Comparison of ENCODE assay signal across 9 mouse cellular contexts in the genomic region with DNA sequence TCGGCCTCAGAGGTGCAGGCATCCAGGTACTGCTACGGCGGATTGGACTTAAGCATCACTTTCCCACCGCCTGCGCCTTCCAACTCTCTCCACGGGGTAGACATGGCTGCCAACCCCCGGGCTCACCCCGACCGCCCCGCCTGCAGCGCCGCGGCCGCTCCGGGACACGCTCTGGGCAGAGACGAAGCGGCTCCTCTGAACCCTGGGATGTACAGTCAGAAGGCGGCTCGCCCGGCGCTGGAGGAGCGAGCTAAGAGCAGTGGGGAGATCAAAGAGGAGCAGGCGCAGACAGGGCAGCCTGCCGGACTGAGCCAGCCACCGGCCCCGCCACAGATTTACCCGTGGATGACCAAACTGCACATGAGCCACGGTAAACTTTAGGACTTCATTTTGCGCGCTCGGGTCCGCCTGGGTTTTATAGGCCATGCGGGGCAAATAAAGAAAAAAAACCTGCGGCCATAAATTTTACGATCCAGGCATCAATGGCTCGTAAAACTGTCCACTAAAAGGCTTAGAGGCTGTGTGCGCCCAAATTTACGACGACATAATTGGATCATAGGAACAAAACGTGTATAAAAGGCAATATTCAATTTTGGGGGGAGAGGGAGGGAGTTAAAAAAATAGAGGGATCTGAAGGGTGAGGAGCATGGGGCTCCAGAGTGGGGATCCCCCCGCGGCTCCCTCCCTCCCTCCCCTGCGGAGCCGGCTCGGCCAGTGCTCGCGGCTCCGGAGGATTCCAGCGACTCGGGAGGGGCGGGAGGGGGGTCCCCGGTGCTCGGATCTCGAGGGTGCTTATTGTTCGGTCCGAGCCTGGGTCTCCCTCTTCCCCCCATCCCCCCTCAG. TPM values are rescaled to one million over a fixed set of nuclear protein-coding genes. Genes with fewer than 3 reads are reported as not detected.
A peak's percentile ranks its signal among the peaks of the same experiment; 100 is the strongest.
DNase-seq lines count a peak whose midpoint lies in the region; ATAC-seq and TF ChIP-seq lines count a peak whose summit lies in the region.
"Had no signal": no experiment of that assay in that cellular context is flagged by ENCODE, and none has a peak within 500 bp of the region (broad histone marks: within the 10 kb centered on the region; RNA-seq: fewer than 3 reads in every experiment).

No protein-coding gene starts in this region.

- TF ChIP-seq EP300 in heart, postnatal 0 days (IDR thresholded peaks at IDR 0.05; ENCODE audit: low read depth), result no peak
- TF ChIP-seq EP300 in stomach, postnatal 0 days (optimal IDR thresholded peaks at IDR 0.05), result no peak

- no peaks in the 10 kb centered on the region for H3K4me1 ChIP-seq in heart, postnatal 0 days (ENCODE audit: control insufficient read depth, insufficient read depth)
- peaks cover 82% of the 10 kb centered on the region for H3K4me1 ChIP-seq in limb, embryonic 12.5 days (replicated peaks)
- H3K4me1 ChIP-seq in stomach, postnatal 0 days (replicated peaks; ENCODE audit: control insufficient read depth, insufficient read depth), result no peaks in the 10 kb centered on the region

- H3K27me3 ChIP-seq in heart, postnatal 0 days (ENCODE audit: control insufficient read depth, insufficient read depth, low read length), result peaks cover 99% of the 10 kb centered on the region
- H3K27me3 ChIP-seq in limb, embryonic 12.5 days, result peaks cover 98% of the 10 kb centered on the region
- H3K27me3 ChIP-seq in stomach, postnatal 0 days (ENCODE audit: control insufficient read depth, insufficient read depth, low read length), result 0 out of 2 replicates have a peak, but pooled peaks cover 4% of the 10 kb centered on the region

- no peak overlapping the region for H3K27ac ChIP-seq in heart, postnatal 0 days (ENCODE audit: low read depth)
- H3K27ac ChIP-seq in limb, embryonic 12.5 days, result peak overlapping the region; percentile 83; the same call in 1 of the 2 replicates
- H3K27ac ChIP-seq in stomach, postnatal 0 days (replicated peaks), result peak overlapping the region; percentile 90

- ATAC-seq in heart, postnatal 0 days (ENCODE audit: insufficient read depth, low read depth), result 0 out of 2 replicates have a peak, but pooled peaks have one; percentile 33
- ATAC-seq in limb, embryonic 12.5 days (ENCODE audit: insufficient number of reproducible peaks, insufficient read depth, low FRiP score, low TSS enrichment, low read depth), result peak; percentile 70
- ATAC-seq in stomach, postnatal 0 days (ENCODE audit: low FRiP score, low TSS enrichment), result peak; percentile 62; the same call in 1 of the 2 replicates

- DNase-seq in adrenal gland, adult (ENCODE audit: inconsistent age in 2 of 2, low spot score in 1 of 2), result peak; percentile 84 to 92
- DNase-seq in adrenal gland, adult 8-10 months, result no peak
- DNase-seq in ZHBTc4 (ENCODE audit: low read depth, low spot score), result peak; percentile 83
- DNase-seq in heart, postnatal 0 days (ENCODE audit: low spot score), result no peak
- DNase-seq in stomach, postnatal 0 days (ENCODE audit: low spot score), result no peak
- DNase-seq in spleen, postnatal 14 days (ENCODE audit: low spot score in 2 of 2), result no peak
- no peak for DNase-seq in thymus, postnatal 36 days

- H3K4me3 ChIP-seq in heart, postnatal 0 days (ENCODE audit: low read depth, low read length), result peak overlapping the region; percentile 21
- peak overlapping the region; percentile 34 for H3K4me3 ChIP-seq in limb, embryonic 12.5 days (replicated peaks)
- H3K4me3 ChIP-seq in stomach, postnatal 0 days (ENCODE audit: low read depth, low read length), result peak overlapping the region; percentile 54
- H3K4me3 ChIP-seq: erythroblast, embryonic 14.5 days had no signal

- H3K9ac ChIP-seq in heart, postnatal 0 days (replicated peaks; ENCODE audit: low read depth, low read length), result no peak overlapping the region
- peak overlapping the region; percentile 42 for H3K9ac ChIP-seq in limb, embryonic 12.5 days (replicated peaks)
- peak overlapping the region; percentile 75 for H3K9ac ChIP-seq in stomach, postnatal 0 days (ENCODE audit: low read length)

- WGBS in heart, postnatal 0 days, result 1% methylated on average over 51 of the region's 57 CpGs
- under 1% methylated on average over 45 of the region's 57 CpGs for WGBS in limb, embryonic 12.5 days
- under 1% methylated on average over 51 of the region's 57 CpGs for WGBS in stomach, postnatal 0 days

- H3K36me3 ChIP-seq in heart, postnatal 0 days (replicated peaks; ENCODE audit: control insufficient read depth, insufficient read depth, low read length), result no peaks in the 10 kb centered on the region
- no peaks in the 10 kb centered on the region for H3K36me3 ChIP-seq in limb, embryonic 12.5 days
- no peaks in the 10 kb centered on the region for H3K36me3 ChIP-seq in stomach, postnatal 0 days (ENCODE audit: control insufficient read depth, insufficient read depth, low read length)

- no peak for TF ChIP-seq CTCF in heart, postnatal 0 days (IDR thresholded peaks at IDR 0.05; ENCODE audit: low read depth)
- no peak for TF ChIP-seq CTCF in stomach, postnatal 0 days (IDR thresholded peaks at IDR 0.05; ENCODE audit: low read depth)

- peak overlapping the region; percentile 10; the same call in 1 of the 2 replicates for H3K4me2 ChIP-seq in heart, postnatal 0 days (ENCODE audit: low read depth, low read length)
- peak overlapping the region; percentile 55 for H3K4me2 ChIP-seq in limb, embryonic 12.5 days
- H3K4me2 ChIP-seq in stomach, postnatal 0 days (replicated peaks; ENCODE audit: low read depth), result peak overlapping the region; percentile 70

- H3K9me3 ChIP-seq in heart, postnatal 0 days (replicated peaks; ENCODE audit: control insufficient read depth, low read length), result no peaks in the 10 kb centered on the region
- no peaks in the 10 kb centered on the region for H3K9me3 ChIP-seq in limb, embryonic 12.5 days
- no peaks in the 10 kb centered on the region for H3K9me3 ChIP-seq in stomach, postnatal 0 days (ENCODE audit: control insufficient read depth, low read length)

RNA-seq across cellular contexts. Expression of a gene that starts 4.3 kb away (rescaled TPM):
- 10 to 100 TPM in 2 of 4 experiments, 1 to 10 TPM in 2; 5.0 to 17.9 (median 10.8) TPM for total RNA-seq in adrenal gland, adult 8-10 months (2022)
- total RNA-seq in heart, postnatal 0 days (2014; rRNA removed; ENCODE audit: low replicate concordance), result not detected in 2 replicates
- 0.16 TPM in 1 of 2 replicates, not detected in the other for polyA plus RNA-seq in heart, postnatal 0 days (2015; fragmentation: Nextera tagmentation; extraction: Ambion mirVana)
- polyA plus RNA-seq in limb, embryonic 12.5 days (2016; fragmentation: Nextera tagmentation; extraction: Ambion mirVana), result 3.8 and 6.7 TPM in 2 replicates
- 9.6 and 10.4 TPM in 2 replicates for polyA plus RNA-seq in stomach, postnatal 0 days (2015; fragmentation: Nextera tagmentation; extraction: Ambion mirVana)

RNA-seq across cellular contexts. Expression of a gene that starts 16.3 kb away (rescaled TPM):
- total RNA-seq in adrenal gland, adult 8-10 months (2022), result 10 to 100 TPM; 52.9 to 79.0 (median 59.6) TPM
- total RNA-seq in heart, postnatal 0 days (2014; rRNA removed; ENCODE audit: low replicate concordance), result not detected in 2 replicates
- 0.12 TPM in 1 of 2 replicates, not detected in the other for polyA plus RNA-seq in heart, postnatal 0 days (2015; fragmentation: Nextera tagmentation; extraction: Ambion mirVana)
- 3.9 and 4.4 TPM in 2 replicates for polyA plus RNA-seq in limb, embryonic 12.5 days (2016; fragmentation: Nextera tagmentation; extraction: Ambion mirVana)
- polyA plus RNA-seq in stomach, postnatal 0 days (2015; fragmentation: Nextera tagmentation; extraction: Ambion mirVana), result 3.3 and 4.9 TPM in 2 replicates
- polyA plus RNA-seq: erythroblast, embryonic 14.5 days had no signal

RNA-seq across cellular contexts. Expression of a gene that starts 24.0 kb away (rescaled TPM):
- total RNA-seq in adrenal gland, adult 8-10 months (2022), result 10 to 100 TPM; 30.1 to 35.8 (median 32.2) TPM
- total RNA-seq in heart, postnatal 0 days (2014; rRNA removed; ENCODE audit: low replicate concordance), result not detected in 2 replicates
- not detected in 2 replicates for polyA plus RNA-seq in heart, postnatal 0 days (2015; fragmentation: Nextera tagmentation; extraction: Ambion mirVana)
- 3.9 and 4.0 TPM in 2 replicates for polyA plus RNA-seq in limb, embryonic 12.5 days (2016; fragmentation: Nextera tagmentation; extraction: Ambion mirVana)
- 7.1 and 7.3 TPM in 2 replicates for polyA plus RNA-seq in stomach, postnatal 0 days (2015; fragmentation: Nextera tagmentation; extraction: Ambion mirVana)
- polyA plus RNA-seq: erythroblast, embryonic 14.5 days had no signal

RNA-seq across cellular contexts. Expression of a gene that starts 38.1 kb away (rescaled TPM):
- under 1 TPM; 0.52 to 0.99 (median 0.83) TPM for total RNA-seq in adrenal gland, adult 8-10 months (2022)
- total RNA-seq in heart, postnatal 0 days (2014; rRNA removed; ENCODE audit: low replicate concordance), result not detected in 2 replicates
- polyA plus RNA-seq in heart, postnatal 0 days (2015; fragmentation: Nextera tagmentation; extraction: Ambion mirVana), result not detected in 2 replicates
- 3.6 TPM in 2 replicates for polyA plus RNA-seq in limb, embryonic 12.5 days (2016; fragmentation: Nextera tagmentation; extraction: Ambion mirVana)
- polyA plus RNA-seq in stomach, postnatal 0 days (2015; fragmentation: Nextera tagmentation; extraction: Ambion mirVana), result not detected in 2 replicates
- polyA plus RNA-seq: erythroblast, embryonic 14.5 days had no signal

RNA-seq across cellular contexts. Expression of a gene that starts 47.1 kb away (rescaled TPM):
- total RNA-seq in adrenal gland, adult 8-10 months (2022), result 10 to 100 TPM in 2 of 4 experiments, 1 to 10 TPM in 2; 6.4 to 16.0 (median 11.4) TPM
- total RNA-seq in heart, postnatal 0 days (2014; rRNA removed; ENCODE audit: low replicate concordance), result 0.15 TPM in 1 of 2 replicates, not detected in the other
- not detected in 2 replicates for polyA plus RNA-seq in heart, postnatal 0 days (2015; fragmentation: Nextera tagmentation; extraction: Ambion mirVana)
- polyA plus RNA-seq in limb, embryonic 12.5 days (2016; fragmentation: Nextera tagmentation; extraction: Ambion mirVana), result 6.3 and 12.2 TPM in 2 replicates
- 18.0 and 18.2 TPM in 2 replicates for polyA plus RNA-seq in stomach, postnatal 0 days (2015; fragmentation: Nextera tagmentation; extraction: Ambion mirVana)
- polyA plus RNA-seq: erythroblast, embryonic 14.5 days had no signal

Comparison
In these comparisons a context has a peak if more than half of its experiments do, and no peak if none do; other contexts are left out.
1. DNase-seq: peak in adrenal gland, adult (2 of 2) and ZHBTc4 (single experiment); none in adrenal gland, adult 8-10 months (single experiment), heart, postnatal 0 days (single experiment), stomach, postnatal 0 days (single experiment), spleen, postnatal 14 days (0 of 2) and thymus, postnatal 36 days (0 of 2).
2. H3K4me2 ChIP-seq: peak in every context shown above with its lines; median percentile 70 in stomach, postnatal 0 days; 55 in limb, embryonic 12.5 days; 10 in heart, postnatal 0 days.
3. Peak in every context shown above with its lines, with median percentiles within 50 percentile points of each other: ATAC-seq and H3K4me3 ChIP-seq.